Mouse (Mus musculus): ENCODE data around the gene Nup54.

The Nup54 gene

GRCm38 (mm10) chr5:92376795-92377405 lies 58.1 kb downstream of the Nup54 start:
- no peak for DNase-seq (ENCODE audit: low spot score in 2 of 2)

- DNase-seq (ENCODE audit: low spot score in 2 of 2) = no peak
Measured at GRCm38 (mm10) chr5:92375368-92375767, 59.7 kb downstream of the Nup54 start.

- DNase-seq (ENCODE audit: low spot score in 2 of 2) = no peak
Measured at GRCm38 (mm10) chr5:92374721-92375142, 60.3 kb downstream of the Nup54 start.

DNA sequence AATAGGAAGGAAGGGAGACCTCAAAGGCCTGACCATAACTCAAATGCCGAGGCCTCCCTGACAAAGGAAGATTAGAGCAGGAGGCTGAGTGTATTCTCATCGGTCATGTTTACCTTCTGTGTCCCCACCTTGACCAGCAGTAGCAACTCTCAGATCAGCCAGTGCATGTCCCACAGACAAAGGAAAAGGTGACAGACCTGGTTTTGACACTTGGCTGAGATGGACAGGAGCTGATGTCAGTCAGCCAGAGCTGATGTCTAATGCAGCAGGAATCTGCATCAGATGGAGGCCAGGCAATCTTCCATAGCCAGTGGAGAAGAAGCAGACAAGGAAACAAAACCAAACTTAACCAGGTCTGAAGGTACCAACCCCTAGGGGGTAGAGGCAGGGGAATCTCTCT lies 62.4 kb downstream of the Nup54 start:
- DNase-seq (ENCODE audit: low spot score in 2 of 2) = no peak

- DNase-seq (ENCODE audit: low spot score in 2 of 2) = no peak
Measured at GRCm38 (mm10) chr5:92371361-92371976, 63.5 kb downstream of the Nup54 start.

DNA sequence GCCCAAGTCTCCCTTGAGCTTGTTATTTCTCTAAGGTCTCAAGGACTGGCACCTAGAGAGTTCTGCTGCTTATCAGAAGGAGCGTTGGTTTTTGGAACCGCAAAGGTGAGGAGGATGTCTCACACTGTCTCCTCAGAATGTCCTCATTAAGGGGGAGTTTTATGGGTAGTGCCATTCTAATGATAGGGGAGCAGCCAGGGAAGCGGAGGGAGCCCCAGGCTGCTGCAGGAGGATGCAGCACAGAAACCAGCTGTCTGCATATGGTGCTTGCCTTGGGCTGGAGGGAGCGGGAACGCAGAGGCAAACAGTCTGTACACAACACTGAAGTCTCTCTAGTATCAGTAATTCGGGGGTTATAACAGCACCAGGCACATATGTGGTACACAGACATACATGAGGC lies 64.1 kb downstream of the Nup54 start:
- no peak for DNase-seq (ENCODE audit: low spot score in 2 of 2)

DNA sequence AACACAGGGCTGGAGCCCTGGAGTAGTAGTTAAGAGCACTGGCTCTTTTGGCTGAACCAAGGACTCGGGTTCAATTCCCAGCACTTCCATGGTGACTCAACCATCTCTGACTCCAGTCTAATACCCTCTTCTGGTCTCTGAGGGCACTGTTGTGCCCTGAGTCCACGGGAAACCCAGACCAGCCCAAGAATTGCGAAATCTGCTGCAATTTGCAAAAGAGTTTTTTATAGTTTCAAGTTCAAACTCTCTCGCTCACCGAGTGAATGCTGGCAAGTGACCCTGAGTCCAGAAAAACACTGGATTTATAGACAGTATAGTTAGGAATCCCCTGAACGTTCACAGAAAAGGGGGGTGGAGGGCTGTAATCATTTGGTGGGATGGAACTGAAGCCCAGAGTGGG lies 64.6 kb downstream of the Nup54 start:
- DNase-seq (ENCODE audit: low spot score in 2 of 2) = no peak

DNA sequence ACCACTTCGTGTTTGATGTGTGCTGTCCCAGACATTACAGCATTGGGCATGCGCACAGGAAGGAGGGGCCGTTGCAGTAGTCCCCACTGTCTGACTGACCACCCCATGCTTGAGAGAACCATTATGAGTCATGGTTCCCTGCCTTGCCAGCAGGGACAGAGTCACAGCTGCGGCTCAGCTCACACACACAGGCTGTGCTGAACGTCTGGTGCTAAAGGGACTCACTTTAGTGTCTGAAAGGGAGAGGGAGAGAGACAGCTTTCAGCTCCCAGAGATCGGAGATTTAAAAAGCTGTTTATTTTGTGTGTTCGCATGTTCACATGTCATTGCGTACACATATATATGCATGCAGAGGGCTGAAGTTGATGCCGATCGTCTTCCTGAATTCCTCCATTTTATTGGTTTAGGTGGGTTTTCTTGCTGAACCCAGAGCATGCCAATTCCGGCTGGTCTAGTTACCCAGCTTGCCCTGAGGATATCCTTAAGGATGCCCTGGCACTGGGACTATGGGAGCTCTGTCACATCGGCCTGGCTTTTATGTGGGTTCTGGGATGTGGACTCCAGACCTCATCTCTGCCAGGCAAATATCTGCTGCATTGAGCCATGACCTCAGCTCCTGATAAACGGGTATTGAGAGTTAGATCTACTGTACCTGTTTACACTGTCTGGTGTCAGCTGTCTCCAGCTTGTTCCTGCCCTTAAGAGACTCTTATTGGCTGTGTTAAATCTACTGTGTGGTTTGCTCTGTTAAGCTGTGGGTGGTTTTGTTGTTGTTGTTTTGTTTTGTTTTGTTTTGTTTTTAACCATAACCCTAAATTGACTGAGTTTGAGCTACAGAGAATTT lies 65.6 kb downstream of the Nup54 start:
- DNase-seq (ENCODE audit: low spot score in 2 of 2) = no peak

GRCm38 (mm10) chr5:92368392-92368791 lies 66.6 kb downstream of the Nup54 start:
- no peak for DNase-seq (ENCODE audit: low spot score in 2 of 2)

- no peak for DNase-seq (ENCODE audit: low spot score in 2 of 2)
Measured at GRCm38 (mm10) chr5:92366565-92366964, 68.5 kb downstream of the Nup54 start.

Measured in frontal cortex, postnatal 14 days (tissue).